Mouse (Mus musculus) ES-E14 (cell line): ENCODE results near the gene Tomm70a.

ENCODE experiments used
- MAFK ChIP-seq: IDR thresholded peaks from 2 replicates; pipeline ENCODE4 v1.6.1; 2014; ENCODE audit warnings: mild to moderate bottlenecking, low read depth, low read length, inconsistent platforms; ENCODE audit not compliant: insufficient read depth
- ZC3H11A ChIP-seq: IDR thresholded peaks from 2 replicates; pipeline ENCODE4 v1.6.1; 2012; ENCODE audit warnings: low read depth, mild to moderate bottlenecking, inconsistent platforms, low read length, borderline replicate concordance

GRCm38 (mm10) chr16:57155899-57156298 is 34.4 kb downstream of the Tomm70a start:
- TF ChIP-seq MAFK: no peak
- TF ChIP-seq ZC3H11A: no peak
